Mouse (Mus musculus) heart, embryonic 12.5 days (tissue): Measurements from ENCODE around the gene Ikzf1. TPM values are rescaled to one million over a fixed set of nuclear protein-coding genes. Genes with fewer than 3 reads are reported as not detected.

ENCODE experiments used
- ATAC-seq: fragments of 200-750 bp; cut with Nextera tagmentation; 2 replicates; pipeline ENCODE4 v1.8.0; 2017; ENCODE audit warnings: moderate TSS enrichment, moderate library complexity; ENCODE audit not compliant: insufficient number of reproducible peaks, low FRiP score
- H3K27ac ChIP-seq: fragments of 300-500 bp; sonication (generic); 2 replicates; pipeline ENCODE4 v1.5.1; 2016; ENCODE audit warnings: mild to moderate bottlenecking, moderate library complexity; ENCODE audit not compliant: poor library complexity, severe bottlenecking
- H3K27me3 ChIP-seq: fragments of 300-500 bp; sonication (generic); replicated peaks from 2 replicates; pipeline ENCODE4 v1.6.1; 2016; ENCODE audit warnings: mild to moderate bottlenecking, moderate library complexity
- H3K36me3 ChIP-seq: fragments of 300-500 bp; sonication (generic); 2 replicates; pipeline ENCODE4 v1.6.1; 2016; ENCODE audit warnings: mild to moderate bottlenecking, moderate library complexity
- H3K4me1 ChIP-seq: fragments of 300-500 bp; sonication (generic); replicated peaks from 2 replicates; pipeline ENCODE4 v1.6.1; 2016; ENCODE audit warnings: mild to moderate bottlenecking
- H3K4me2 ChIP-seq: fragments of 300-500 bp; sonication (generic); 2 replicates; pipeline ENCODE4 v1.6.1; 2016; ENCODE audit warnings: mild to moderate bottlenecking, moderate library complexity
- H3K4me3 ChIP-seq: fragments of 300-500 bp; sonication (generic); 2 replicates; pipeline ENCODE4 v1.5.1; 2016; ENCODE audit warnings: mild to moderate bottlenecking
- H3K9ac ChIP-seq: fragments of 300-500 bp; sonication (generic); 2 replicates; pipeline ENCODE4 v1.6.1; 2016; ENCODE audit warnings: mild to moderate bottlenecking, moderate library complexity
- H3K9me3 ChIP-seq: fragments of 300-500 bp; sonication (generic); replicated peaks from 2 replicates; pipeline ENCODE4 v1.6.1; 2016; ENCODE audit warnings: mild to moderate bottlenecking, moderate library complexity
- WGBS: fragments of 180-500 bp; shearing (Covaris S2); methylation state at CpG from one replicate; pipeline ENCODE4 v1.1.7; 2016; 5-methylcytosine and 5-hydroxymethylcytosine counted together
- polyA plus RNA-seq: library from polyadenylated mRNA; unstranded; fragments of >200 nt; fragmentation: Nextera tagmentation; extraction: Ambion mirVana; gene quantifications from 2 replicates; pipeline ENCODE4 v1.2.1, GENCODE M21; 2016

The Ikzf1 gene
- polyA plus RNA-seq, 1 experiment from 2014 or later = 3.3 TPM

GRCm38 (mm10) chr11:11676068-11676741, 8.6 kb upstream of the Ikzf1 start:
- ATAC-seq = no peak
- Histone ChIP-seq H3K27me3 (0 out of 2 replicates have a peak, but pooled peaks cover 4% of the 10 kb centered on the region), H3K9me3 (no peaks in the 10 kb centered on the region), H3K9ac (no peak overlapping the region), H3K4me2 (no peak overlapping the region), H3K4me3 (no peak overlapping the region), H3K36me3 (no peaks in the 10 kb centered on the region), H3K4me1 (no peaks in the 10 kb centered on the region), H3K27ac (no peak overlapping the region)
- WGBS = 83% methylated on average over 9 of the region's 9 CpGs

- 83% methylated on average over 7 of the region's 7 CpGs for WGBS
- Histone ChIP-seq H3K9ac (no peak overlapping the region), H3K4me3 (no peak overlapping the region), H3K9me3 (no peaks in the 10 kb centered on the region), H3K27me3 (0 out of 2 replicates have a peak, but pooled peaks cover 9% of the 10 kb centered on the region), H3K4me1 (no peaks in the 10 kb centered on the region), H3K36me3 (no peaks in the 10 kb centered on the region), H3K27ac (no peak overlapping the region), H3K4me2 (no peak overlapping the region)
- ATAC-seq = no peak
Observed at GRCm38 (mm10) chr11:11677165-11677564, 7.6 kb upstream of the Ikzf1 start.

- no peak for ATAC-seq
- no peak overlapping the region for H3K27ac ChIP-seq
- no peaks in the 10 kb centered on the region for H3K9me3 ChIP-seq
- H3K4me3 ChIP-seq = no peak overlapping the region
- peaks cover 24% of the 10 kb centered on the region for H3K27me3 ChIP-seq
- WGBS = 66% methylated on average over 6 of the region's 6 CpGs
- no peak overlapping the region for H3K9ac ChIP-seq
- no peaks in the 10 kb centered on the region for H3K36me3 ChIP-seq
- no peaks in the 10 kb centered on the region for H3K4me1 ChIP-seq
- no peak overlapping the region for H3K4me2 ChIP-seq
Observed at GRCm38 (mm10) chr11:11678972-11679371, 5.8 kb upstream of the Ikzf1 start.

GRCm38 (mm10) chr11:11684056-11684929, 510 bp upstream of the Ikzf1 start:
- Histone ChIP-seq H3K9ac (no peak overlapping the region), H3K4me2 (peak overlapping the region; percentile 95; the same call in 1 of the 2 replicates), H3K36me3 (no peaks in the 10 kb centered on the region), H3K27ac (no peak overlapping the region), H3K4me3 (peak overlapping the region; percentile 81; the same call in 1 of the 2 replicates), H3K9me3 (no peaks in the 10 kb centered on the region), H3K27me3 (peaks cover 60% of the 10 kb centered on the region), H3K4me1 (0 out of 2 replicates have a peak, but pooled peaks cover 6% of the 10 kb centered on the region)
- no peak for ATAC-seq
- WGBS = 62% methylated on average over 9 of the region's 9 CpGs

- ATAC-seq = peak; percentile 87
- peak overlapping the region; percentile 81 for H3K4me3 ChIP-seq
- H3K27ac ChIP-seq = no peak overlapping the region
- H3K4me1 ChIP-seq = 0 out of 2 replicates have a peak, but pooled peaks cover 6% of the 10 kb centered on the region
- no peaks in the 10 kb centered on the region for H3K36me3 ChIP-seq
- peak overlapping the region; percentile 95 for H3K4me2 ChIP-seq
- no peaks in the 10 kb centered on the region for H3K9me3 ChIP-seq
- peak overlapping the region; percentile 70 for H3K9ac ChIP-seq
- WGBS = under 1% methylated on average over 66 of the region's 66 CpGs
- H3K27me3 ChIP-seq = peaks cover 60% of the 10 kb centered on the region
Observed at GRCm38 (mm10) chr11:11685853-11686395, 1.1 kb downstream of the Ikzf1 start.

GRCm38 (mm10) chr11:11686569-11687051, 1.8 kb downstream of the Ikzf1 start:
- H3K27me3 ChIP-seq = peaks cover 57% of the 10 kb centered on the region
- H3K4me3 ChIP-seq = peak overlapping the region; percentile 81
- H3K27ac ChIP-seq = no peak overlapping the region
- H3K9ac ChIP-seq = no peak overlapping the region
- no peak for ATAC-seq
- 0 out of 2 replicates have a peak, but pooled peaks cover 6% of the 10 kb centered on the region for H3K4me1 ChIP-seq
- no peaks in the 10 kb centered on the region for H3K36me3 ChIP-seq
- peak overlapping the region; percentile 95 for H3K4me2 ChIP-seq
- WGBS = 11% methylated on average over 16 of the region's 16 CpGs
- no peaks in the 10 kb centered on the region for H3K9me3 ChIP-seq

- H3K27me3 ChIP-seq = peaks cover 51% of the 10 kb centered on the region
- WGBS = 83% methylated on average over 8 of the region's 8 CpGs
- no peaks in the 10 kb centered on the region for H3K36me3 ChIP-seq
- ATAC-seq = no peak
- H3K27ac ChIP-seq = no peak overlapping the region
- no peak overlapping the region for H3K4me2 ChIP-seq
- no peaks in the 10 kb centered on the region for H3K9me3 ChIP-seq
- H3K9ac ChIP-seq = no peak overlapping the region
- 0 out of 2 replicates have a peak, but pooled peaks cover 6% of the 10 kb centered on the region for H3K4me1 ChIP-seq
- no peak overlapping the region for H3K4me3 ChIP-seq
Observed at GRCm38 (mm10) chr11:11687551-11688185, 2.9 kb downstream of the Ikzf1 start.

- H3K36me3 ChIP-seq = no peaks in the 10 kb centered on the region
- H3K27ac ChIP-seq = no peak overlapping the region
- H3K4me1 ChIP-seq = 0 out of 2 replicates have a peak, but pooled peaks cover 6% of the 10 kb centered on the region
- H3K9ac ChIP-seq = no peak overlapping the region
- peaks cover 42% of the 10 kb centered on the region for H3K27me3 ChIP-seq
- no peak overlapping the region for H3K4me2 ChIP-seq
- H3K9me3 ChIP-seq = no peaks in the 10 kb centered on the region
- no peak overlapping the region for H3K4me3 ChIP-seq
- ATAC-seq = no peak
- WGBS = 78% methylated on average over 6 of the region's 6 CpGs
Observed at GRCm38 (mm10) chr11:11688766-11689330, 4.0 kb downstream of the Ikzf1 start.

- Histone ChIP-seq H3K4me1 (0 out of 2 replicates have a peak, but pooled peaks cover 6% of the 10 kb centered on the region), H3K27ac (no peak overlapping the region), H3K9ac (no peak overlapping the region), H3K4me2 (no peak overlapping the region), H3K9me3 (no peaks in the 10 kb centered on the region), H3K4me3 (no peak overlapping the region), H3K27me3 (peaks cover 33% of the 10 kb centered on the region), H3K36me3 (no peaks in the 10 kb centered on the region)
- ATAC-seq = no peak
Observed at GRCm38 (mm10) chr11:11689701-11690058, 4.9 kb downstream of the Ikzf1 start.

- Histone ChIP-seq H3K4me2 (no peak overlapping the region), H3K4me1 (0 out of 2 replicates have a peak, but pooled peaks cover 1% of the 10 kb centered on the region), H3K9ac (no peak overlapping the region), H3K4me3 (no peak overlapping the region), H3K27me3 (peaks cover 28% of the 10 kb centered on the region), H3K9me3 (no peaks in the 10 kb centered on the region), H3K27ac (no peak overlapping the region), H3K36me3 (no peaks in the 10 kb centered on the region)
- no peak for ATAC-seq
- WGBS = 72% methylated on average over 11 of the region's 11 CpGs
Observed at GRCm38 (mm10) chr11:11690059-11690844, 5.4 kb downstream of the Ikzf1 start.
